Mouse (Mus musculus) kidney, embryonic 14.5 days (tissue): ENCODE results near the gene Cadm4. TPM values are rescaled to one million over a fixed set of nuclear protein-coding genes. Genes with fewer than 3 reads are reported as not detected.

ENCODE experiments used
- ATAC-seq: fragments of 200-750 bp; cut with Nextera tagmentation; 2 replicates; pipeline ENCODE4 v1.8.0; 2017; ENCODE audit warnings: moderate number of reproducible peaks, mild to moderate bottlenecking, moderate TSS enrichment, moderate library complexity; ENCODE audit not compliant: low FRiP score, low TSS enrichment
- H3K27ac ChIP-seq: fragments of 300-500 bp; sonication (generic); 2 replicates; pipeline ENCODE4 v1.5.1; 2014; ENCODE audit warnings: low read depth, mild to moderate bottlenecking, low read length, moderate library complexity, mixed read lengths
- H3K27me3 ChIP-seq: fragments of 300-500 bp; sonication (generic); 2 replicates; pipeline ENCODE4 v1.6.1; 2014; ENCODE audit warnings: mild to moderate bottlenecking, low read length; ENCODE audit not compliant: control insufficient read depth, insufficient read depth
- H3K36me3 ChIP-seq: fragments of 300-500 bp; sonication (generic); 2 replicates; pipeline ENCODE4 v1.6.1; 2014; ENCODE audit warnings: low read length, mixed read lengths; ENCODE audit not compliant: control insufficient read depth, insufficient read depth
- H3K4me1 ChIP-seq: fragments of 300-500 bp; sonication (generic); 2 replicates; pipeline ENCODE4 v1.6.1; 2014; ENCODE audit warnings: low read length, mixed read lengths; ENCODE audit not compliant: control insufficient read depth, insufficient read depth
- H3K4me2 ChIP-seq: fragments of 300-500 bp; sonication (generic); replicated peaks from 2 replicates; pipeline ENCODE4 v1.6.1; 2014; ENCODE audit warnings: low read depth, mild to moderate bottlenecking, low read length
- H3K4me3 ChIP-seq: fragments of 300-500 bp; sonication (generic); 2 replicates; pipeline ENCODE4 v1.5.1; 2014; ENCODE audit warnings: mild to moderate bottlenecking, low read length
- H3K9ac ChIP-seq: fragments of 300-500 bp; sonication (generic); 2 replicates; pipeline ENCODE4 v1.6.1; 2014; ENCODE audit warnings: low read depth, mild to moderate bottlenecking, low read length, moderate library complexity
- H3K9me3 ChIP-seq: fragments of 300-500 bp; sonication (generic); 2 replicates; pipeline ENCODE4 v1.6.1; 2016; ENCODE audit warnings: low read length; ENCODE audit not compliant: control insufficient read depth
- WGBS: fragments of 180-500 bp; shearing (Covaris S2); extraction: QIAGEN DNeasy Blood & Tissue Kit; methylation state at CpG from one replicate; pipeline ENCODE4 v1.1.7; 2014; 5-methylcytosine and 5-hydroxymethylcytosine counted together
- polyA plus RNA-seq: library from polyadenylated mRNA; unstranded; fragments of >200 nt; fragmentation: Nextera tagmentation; extraction: Ambion mirVana; gene quantifications from 2 replicates; pipeline ENCODE4 v1.2.1, GENCODE M21; 2014

Gene Cadm4
- polyA plus RNA-seq, 1 experiment from 2014 or later: 1.5 TPM

GRCm38 (mm10) chr7:24448782-24449517 is 32.9 kb upstream of the Cadm4 start:
- Histone ChIP-seq H3K4me2 (no peak overlapping the region), H3K9ac (no peak overlapping the region), H3K27me3 (no peaks in the 10 kb centered on the region), H3K9me3 (no peaks in the 10 kb centered on the region), H3K4me3 (no peak overlapping the region), H3K4me1 (no peaks in the 10 kb centered on the region), H3K36me3 (no peaks in the 10 kb centered on the region), H3K27ac (no peak overlapping the region)
- no peak for ATAC-seq
- WGBS: 64% methylated on average over 14 of the region's 14 CpGs

DNA sequence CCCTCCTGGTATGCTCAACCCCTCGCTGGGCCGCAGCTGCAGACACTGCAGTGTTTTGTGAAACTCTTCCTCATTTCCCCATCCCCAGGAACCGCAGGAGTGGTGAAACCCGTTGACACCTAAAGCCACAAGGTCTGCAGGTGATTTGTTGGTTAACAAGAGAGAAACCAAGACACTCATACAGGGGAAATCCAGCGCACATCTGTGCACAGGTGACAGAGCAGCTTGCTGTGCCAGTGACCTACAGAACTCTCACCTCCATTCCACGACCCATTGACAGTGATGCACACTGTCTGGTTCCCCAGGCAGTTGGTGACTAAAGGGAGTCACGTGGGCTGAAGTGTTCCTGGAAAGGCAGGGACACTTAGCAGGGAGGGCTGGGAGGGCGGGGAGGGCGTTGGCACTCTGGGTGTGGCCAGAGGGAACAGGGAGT is 31.2 kb upstream of the Cadm4 start:
- Histone ChIP-seq H3K4me1 (no peaks in the 10 kb centered on the region), H3K27ac (no peak overlapping the region), H3K9ac (no peak overlapping the region), H3K4me3 (no peak overlapping the region), H3K4me2 (no peak overlapping the region), H3K27me3 (no peaks in the 10 kb centered on the region), H3K36me3 (no peaks in the 10 kb centered on the region), H3K9me3 (no peaks in the 10 kb centered on the region)
- WGBS: 54% methylated on average over 9 of the region's 9 CpGs
- no peak for ATAC-seq

DNA sequence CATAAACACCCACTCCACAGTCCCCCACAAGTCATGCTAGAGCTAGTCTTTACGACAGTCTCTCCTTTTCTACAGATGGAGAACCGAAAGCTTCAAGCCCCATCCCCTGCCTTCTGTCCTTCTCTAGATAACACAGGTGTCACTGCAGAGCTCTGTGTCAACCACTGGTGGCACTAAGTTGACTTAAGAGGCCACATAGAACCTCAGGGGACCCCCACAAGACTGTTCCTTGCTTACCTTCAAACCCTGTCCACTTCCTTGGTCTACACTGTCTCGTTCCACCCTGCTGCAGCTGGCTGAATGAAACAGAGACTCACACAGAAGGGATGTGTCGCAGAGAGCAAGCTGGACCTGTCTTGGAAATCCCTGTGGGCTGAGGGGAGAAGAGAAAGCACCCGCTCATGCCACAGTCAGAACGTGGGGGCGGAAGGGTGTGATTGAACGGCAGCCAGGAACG is 29.9 kb upstream of the Cadm4 start, which contains the start of gene Irgc1:
Irgc1 (minus strand) TSS at position 443 of the 457 bp plus-strand sequence.
- ATAC-seq: no peak
- Histone ChIP-seq H3K27ac (no peak within 1 kb of the TSS), H3K4me3 (no peak within 1 kb of the TSS), H3K27me3 (no peaks in the 10 kb centered on the region), H3K36me3 (no peaks in the 10 kb centered on the region), H3K4me2 (no peak within 1 kb of the TSS), H3K9ac (no peak within 1 kb of the TSS), H3K9me3 (no peaks in the 10 kb centered on the region), H3K4me1 (no peaks in the 10 kb centered on the region)
- WGBS: 65% methylated on average over 9 of the region's 9 CpGs

DNA sequence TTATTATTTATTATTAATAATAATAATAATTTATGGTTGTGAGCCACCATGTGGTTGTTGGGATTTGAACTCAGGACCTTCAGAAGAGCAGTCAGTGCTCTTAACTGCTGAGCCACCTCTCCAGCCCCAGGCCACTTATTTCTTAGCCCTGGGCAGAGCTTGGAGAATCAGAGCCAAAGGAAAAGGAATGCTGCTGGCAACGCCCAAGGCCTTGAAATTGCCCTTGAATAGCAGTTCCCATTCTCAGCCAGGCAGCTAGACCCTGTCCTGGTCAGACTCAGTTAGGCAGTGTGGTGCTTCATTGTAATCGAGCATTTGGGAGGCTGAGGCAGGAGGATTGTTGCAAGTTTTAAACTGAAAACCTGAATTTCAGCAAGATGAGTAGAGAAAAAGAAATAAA is 27.6 kb upstream of the Cadm4 start:
- Histone ChIP-seq H3K9ac (no peak overlapping the region), H3K4me3 (no peak overlapping the region), H3K27ac (no peak overlapping the region), H3K9me3 (no peaks in the 10 kb centered on the region), H3K4me1 (no peaks in the 10 kb centered on the region), H3K4me2 (no peak overlapping the region), H3K36me3 (no peaks in the 10 kb centered on the region), H3K27me3 (no peaks in the 10 kb centered on the region)
- 86% methylated on average over 2 of the region's 2 CpGs for WGBS
- no peak for ATAC-seq

DNA sequence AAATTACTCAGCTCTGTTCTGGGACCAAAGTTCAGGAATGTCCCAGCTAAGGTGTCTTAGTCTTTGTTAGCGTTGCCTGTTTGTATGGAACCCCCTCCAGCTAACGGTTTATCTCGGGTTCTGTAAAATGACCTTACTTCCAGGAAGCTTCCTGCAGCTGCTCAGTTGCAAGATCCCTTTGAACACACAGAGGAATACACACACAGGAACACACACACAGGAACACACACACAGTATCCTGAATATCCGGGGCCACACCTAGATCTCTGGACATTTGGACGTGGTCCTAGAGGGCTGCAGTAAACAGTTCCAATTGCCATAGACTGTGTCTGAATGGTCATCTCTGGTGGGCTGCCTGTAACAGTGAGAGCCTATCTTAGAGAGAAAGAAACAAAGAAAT is 26.1 kb upstream of the Cadm4 start:
- 76% methylated on average over 5 of the region's 5 CpGs for WGBS

GRCm38 (mm10) chr7:24457726-24458370 is 24.0 kb upstream of the Cadm4 start:
- Histone ChIP-seq H3K36me3 (no peaks in the 10 kb centered on the region), H3K4me1 (0 out of 2 replicates have a peak, but pooled peaks cover 9% of the 10 kb centered on the region), H3K4me3 (no peak overlapping the region), H3K9me3 (no peaks in the 10 kb centered on the region), H3K27ac (no peak overlapping the region), H3K27me3 (no peaks in the 10 kb centered on the region), H3K9ac (no peak overlapping the region), H3K4me2 (no peak overlapping the region)
- no peak for ATAC-seq
- WGBS: 53% methylated on average over 10 of the region's 10 CpGs

More for the DNA sequence above, 26.1 kb upstream of the Cadm4 start:
- Histone ChIP-seq H3K27me3 (no peaks in the 10 kb centered on the region), H3K9me3 (no peaks in the 10 kb centered on the region), H3K4me2 (no peak overlapping the region), H3K9ac (no peak overlapping the region), H3K4me1 (no peaks in the 10 kb centered on the region), H3K36me3 (no peaks in the 10 kb centered on the region), H3K27ac (no peak overlapping the region), H3K4me3 (no peak overlapping the region)
- ATAC-seq: no peak

DNA sequence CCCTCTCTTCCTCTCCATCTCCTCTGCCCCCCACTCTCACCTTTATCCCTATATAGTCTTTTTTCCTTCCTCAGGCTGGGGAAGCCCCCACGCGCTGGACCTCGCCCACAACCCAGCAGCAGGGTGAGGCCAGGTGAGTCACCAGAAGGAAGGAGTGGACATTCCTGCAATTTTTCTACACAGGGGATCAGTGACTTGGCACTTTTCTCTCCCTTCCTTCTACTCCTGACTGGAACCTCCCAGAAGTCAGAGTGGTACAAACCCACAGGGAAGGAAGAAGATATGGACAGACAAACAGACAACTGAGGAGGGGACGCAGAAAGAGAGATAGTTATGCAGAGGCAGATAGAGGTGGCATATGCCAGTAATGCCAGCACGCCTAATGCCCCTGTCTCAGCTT is 22.4 kb upstream of the Cadm4 start:
- Histone ChIP-seq H3K4me1 (0 out of 2 replicates have a peak, but pooled peaks cover 14% of the 10 kb centered on the region), H3K9ac (no peak overlapping the region), H3K36me3 (no peaks in the 10 kb centered on the region), H3K27ac (no peak overlapping the region), H3K9me3 (no peaks in the 10 kb centered on the region), H3K27me3 (no peaks in the 10 kb centered on the region), H3K4me2 (no peak overlapping the region), H3K4me3 (no peak overlapping the region)
- ATAC-seq: no peak
- WGBS: 67% methylated on average over 5 of the region's 5 CpGs

DNA sequence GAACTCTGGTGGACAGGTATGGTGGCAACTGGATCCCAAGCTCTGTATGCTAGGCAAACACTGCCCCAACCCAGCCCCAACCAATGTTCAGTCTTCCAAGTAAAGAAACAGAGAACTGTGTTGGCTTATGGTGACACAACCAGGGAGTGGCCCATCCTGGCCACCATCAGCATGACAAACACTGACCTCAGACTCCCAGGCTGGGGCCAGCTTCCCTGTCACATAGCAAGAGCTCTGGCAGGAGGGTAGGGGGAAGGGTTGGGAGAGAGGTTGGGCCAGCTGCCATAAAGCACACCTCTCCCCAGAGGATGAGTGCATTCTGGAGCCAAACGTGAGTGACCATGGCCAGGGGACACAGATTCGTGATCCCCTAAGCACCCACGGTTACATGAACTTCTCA is 22.0 kb upstream of the Cadm4 start:
- Histone ChIP-seq H3K27me3 (no peaks in the 10 kb centered on the region), H3K4me2 (no peak overlapping the region), H3K4me3 (no peak overlapping the region), H3K36me3 (no peaks in the 10 kb centered on the region), H3K4me1 (0 out of 2 replicates have a peak, but pooled peaks cover 14% of the 10 kb centered on the region), H3K27ac (no peak overlapping the region), H3K9me3 (no peaks in the 10 kb centered on the region), H3K9ac (no peak overlapping the region)
- 41% methylated on average over 3 of the region's 3 CpGs for WGBS
- ATAC-seq: no peak
